Mouse (Mus musculus): Measurements from ENCODE around the gene Arpc5. TPM values are rescaled to one million over a fixed set of nuclear protein-coding genes. Genes with fewer than 3 reads are reported as not detected.
"Not testable (repeated sequence)": the region's sequence is repeated elsewhere in the genome, so short reads cannot be mapped to it uniquely, and the experiment has no call there.

The Arpc5 gene
- total RNA-seq, 2 experiments from 2014 or later = 11.9 to 12.5 TPM

DNA sequence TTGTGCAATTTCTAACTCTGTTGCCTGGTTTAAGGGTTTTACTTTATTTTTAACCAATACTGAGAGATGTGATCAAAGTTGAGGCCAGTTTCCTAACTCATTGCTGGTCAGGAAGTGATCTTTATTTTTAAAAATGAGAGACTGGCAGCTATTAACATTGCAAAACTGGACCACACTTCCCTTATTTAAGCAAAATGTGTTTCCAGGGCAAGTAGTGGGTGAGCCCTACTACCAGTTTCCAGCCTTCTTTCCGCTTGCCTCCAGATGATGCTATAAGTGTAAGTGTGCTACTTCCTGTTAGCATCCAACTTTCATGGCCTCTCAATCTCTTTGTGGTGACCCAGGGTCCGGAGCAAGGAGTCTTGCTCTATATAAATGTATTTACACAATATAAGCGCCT, 8.3 kb downstream of the Arpc5 start:
- intact Hi-C loops (cut with DNase I); DNase-seq: not testable (repeated sequence)

- intact Hi-C loops (cut with DNase I) = no loop called here
- peak; percentile 67 to 71 for DNase-seq
Measured at GRCm38 (mm10) chr1:152779071-152779737, 12.9 kb downstream of the Arpc5 start.

DNA sequence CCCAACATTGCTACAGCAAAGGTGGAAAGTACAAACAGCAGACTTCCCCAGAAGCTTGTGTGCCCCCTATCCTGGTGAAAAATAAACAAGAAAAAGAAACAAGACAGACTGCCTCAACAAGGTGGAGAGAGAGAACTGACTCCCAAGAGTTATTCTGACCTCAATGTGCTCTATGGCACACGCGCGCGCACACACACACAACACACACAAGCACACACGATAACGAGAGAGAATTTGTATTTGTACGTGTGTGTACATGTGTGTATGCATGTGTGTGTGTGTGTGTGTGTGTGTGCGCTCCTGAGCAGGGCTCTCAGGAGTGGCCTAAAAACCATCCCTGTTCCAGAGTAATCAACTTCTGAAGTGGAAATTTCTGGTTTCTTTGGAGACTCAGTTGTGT, 18.3 kb downstream of the Arpc5 start:
- intact Hi-C loops (cut with DNase I) = loop anchor here (10.0 kb wide), 1 partner anchor 310 kb away; no protein-coding TSS in a partner anchor
- DNase-seq = no peak

- intact Hi-C loops (cut with DNase I) = loop anchor here (10.0 kb wide), 1 partner anchor 309 kb away; no protein-coding TSS in a partner anchor
- DNase-seq = not testable (repeated sequence)
Measured at GRCm38 (mm10) chr1:152785446-152785845, 19.1 kb downstream of the Arpc5 start.

DNA sequence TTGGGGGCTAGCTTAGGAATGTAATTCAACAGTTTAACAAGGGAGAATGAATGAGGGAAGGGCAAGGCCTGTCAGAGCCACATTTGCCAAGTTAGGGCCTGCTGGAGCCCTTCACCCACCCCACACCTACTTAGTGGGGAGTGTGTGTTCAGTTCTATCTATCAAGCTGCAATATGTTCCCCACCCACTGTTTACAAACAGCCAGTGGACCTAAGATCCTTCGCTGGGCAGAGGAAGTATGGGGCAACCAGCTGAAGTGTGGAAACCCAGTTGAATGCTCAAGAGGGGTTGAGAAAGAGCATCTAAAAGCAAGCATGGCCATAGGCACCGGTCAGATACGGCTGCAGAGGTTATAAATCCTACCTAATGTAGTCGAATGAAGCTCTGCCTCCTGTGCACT, 20.6 kb downstream of the Arpc5 start:
- intact Hi-C loops (cut with DNase I) = loop anchor here (10.0 kb wide), 1 partner anchor 308 kb away; no protein-coding TSS in a partner anchor
- no peak for DNase-seq

DNA sequence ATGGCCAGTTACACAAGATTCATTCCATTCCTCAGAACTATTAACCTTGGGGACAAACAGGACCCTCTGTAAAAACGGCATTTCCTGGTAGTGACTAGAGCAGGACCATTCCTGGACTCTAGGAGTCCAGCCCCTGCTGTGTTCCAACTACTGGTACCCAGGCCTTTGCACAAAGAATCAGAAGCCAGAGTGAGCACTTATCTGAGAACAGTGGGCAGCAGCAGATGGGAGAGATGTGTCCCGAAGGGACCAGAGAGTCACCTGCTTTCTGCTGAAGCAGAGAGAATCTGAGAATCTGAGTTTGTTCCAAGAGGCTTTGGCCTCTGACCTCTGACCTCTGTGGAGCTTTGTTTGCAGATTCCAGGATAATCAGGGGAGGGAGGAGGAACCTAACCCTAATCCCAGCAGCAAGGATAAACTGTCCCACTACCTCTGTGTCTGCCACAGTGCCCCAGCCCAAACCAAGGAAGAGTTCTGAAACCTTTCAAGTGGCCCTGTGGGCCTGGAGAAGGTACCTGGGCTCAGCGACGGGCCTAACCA, 21.8 kb downstream of the Arpc5 start:
- no peak for DNase-seq
- intact Hi-C loops (cut with DNase I) = loop anchor here (10.0 kb wide), 1 partner anchor 307 kb away; no protein-coding TSS in a partner anchor

GRCm38 (mm10) chr1:152790254-152790653, 23.9 kb downstream of the Arpc5 start:
- intact Hi-C loops (cut with DNase I) = loop anchor here (2.0 kb wide), 1 partner anchor 115 kb away; no protein-coding TSS in a partner anchor
- DNase-seq = no peak

GRCm38 (mm10) chr1:152790821-152791220, 24.5 kb downstream of the Arpc5 start:
- no peak for DNase-seq
- intact Hi-C loops (cut with DNase I) = loop anchor here (2.0 kb wide), 1 partner anchor 114 kb away; no protein-coding TSS in a partner anchor

DNA sequence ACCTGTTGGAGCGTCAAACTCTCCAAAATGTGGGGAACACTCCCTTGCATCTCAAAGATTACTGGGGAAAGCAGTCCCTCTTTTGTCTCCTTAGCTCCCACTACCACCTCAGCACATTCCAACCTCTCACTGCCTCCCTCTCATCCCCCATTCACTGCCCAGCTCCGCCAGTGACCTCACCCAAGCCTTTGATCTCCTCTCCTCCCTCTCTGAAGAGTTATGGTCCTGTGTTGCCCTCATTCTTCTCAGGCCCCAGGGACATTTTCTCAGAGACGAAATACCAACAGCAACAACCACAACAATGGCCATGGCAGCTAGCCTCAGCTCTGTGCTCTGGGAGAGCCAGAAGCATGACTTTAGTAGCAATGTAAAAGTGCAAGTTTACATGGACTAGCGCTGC, 24.9 kb downstream of the Arpc5 start:
- intact Hi-C loops (cut with DNase I) = loop anchor here (2.0 kb wide), 1 partner anchor 114 kb away; no protein-coding TSS in a partner anchor
- DNase-seq = no peak

- intact Hi-C loops (cut with DNase I) = no loop called here
- no peak for DNase-seq
Measured at GRCm38 (mm10) chr1:152792736-152793494, 26.6 kb downstream of the Arpc5 start.

DNA sequence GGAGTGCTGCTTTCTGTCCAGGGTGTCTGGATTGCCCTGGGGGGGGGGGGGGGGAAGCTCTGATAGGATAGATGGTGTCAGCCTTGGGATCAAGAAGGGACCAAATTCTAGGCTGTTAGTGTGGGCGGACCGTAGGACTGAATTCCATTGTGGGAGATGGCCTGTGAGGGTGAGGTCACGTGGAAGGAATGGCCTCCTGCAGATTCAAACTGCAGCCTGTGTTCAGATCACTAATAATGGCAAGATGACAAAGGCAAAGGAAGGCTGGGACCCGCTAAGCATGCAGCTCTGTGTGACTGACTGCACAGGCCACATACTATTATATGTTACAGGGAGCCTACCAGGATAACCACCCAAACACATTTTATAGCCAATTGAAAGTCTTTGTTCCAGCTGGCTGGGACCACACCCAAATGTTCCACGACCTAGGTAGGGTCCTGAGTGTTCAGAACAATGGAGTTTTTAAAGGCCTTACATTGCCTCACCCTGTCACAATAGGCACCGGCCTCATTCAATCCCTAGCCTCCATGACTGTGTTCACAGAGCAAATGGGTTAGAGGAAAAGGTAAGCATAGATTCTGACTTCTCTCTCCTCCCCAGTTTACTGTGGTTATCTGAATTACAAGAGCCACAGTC, 27.3 kb downstream of the Arpc5 start:
- no peak for DNase-seq
- intact Hi-C loops (cut with DNase I) = no loop called here

DNA sequence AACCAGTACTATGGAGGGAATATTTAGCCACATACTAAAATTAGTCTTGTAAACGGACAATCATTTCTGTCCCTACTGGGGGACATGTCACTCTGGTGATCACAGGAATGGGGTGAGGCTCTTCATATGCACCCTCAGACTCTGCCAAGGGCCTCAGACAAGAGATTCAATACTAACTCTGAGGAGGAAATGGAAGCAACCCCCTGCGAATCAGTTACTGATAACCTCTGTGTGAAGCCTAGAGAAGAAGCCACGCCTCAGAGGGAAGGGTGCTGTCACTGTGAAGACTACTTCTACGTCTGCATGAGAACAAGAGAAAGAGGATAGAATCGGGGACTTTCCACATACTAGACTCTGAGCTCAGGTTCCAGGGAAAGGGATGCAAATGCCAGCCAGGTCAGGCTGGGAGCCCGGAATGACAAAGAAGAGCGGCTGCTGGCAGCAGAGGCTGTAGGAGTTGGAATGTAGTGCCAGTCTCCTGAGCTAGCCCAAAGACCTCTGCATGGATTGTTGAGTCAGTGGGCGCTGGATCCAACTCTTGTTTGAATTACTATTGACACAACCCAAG, 29.4 kb downstream of the Arpc5 start:
- DNase-seq = no peak
- intact Hi-C loops (cut with DNase I) = no loop called here

GRCm38 (mm10) chr1:152796683-152797263, 30.4 kb downstream of the Arpc5 start:
- intact Hi-C loops (cut with DNase I) = no loop called here
- no peak for DNase-seq

DNA sequence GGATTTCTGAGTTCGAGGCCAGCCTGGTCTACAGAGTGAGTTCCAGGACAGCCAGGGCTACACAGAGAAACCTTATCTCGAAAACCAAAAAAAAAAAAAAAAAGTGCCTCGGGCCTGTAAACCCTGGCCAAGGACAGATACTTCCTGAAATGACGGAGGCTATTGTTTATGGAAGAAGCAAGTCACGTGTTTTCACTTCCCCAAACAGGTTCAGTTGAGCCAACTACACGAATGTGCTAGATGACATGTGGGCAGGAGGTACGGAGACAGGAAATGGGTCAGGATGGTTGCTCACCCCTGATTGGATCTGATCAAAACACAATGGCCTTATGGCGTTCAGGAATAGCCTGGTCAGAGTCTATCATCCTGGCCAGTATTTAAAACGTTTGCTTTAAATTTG, 31.8 kb downstream of the Arpc5 start:
- intact Hi-C loops (cut with DNase I) = no loop called here

GRCm38 (mm10) chr1:152799897-152800296, 33.6 kb downstream of the Arpc5 start, which contains the start of gene Ncf2:
TSS of gene Ncf2 (plus strand) at chr1:152800194.
- intact Hi-C loops (cut with DNase I) = no loop called here

More for the DNA sequence above, 31.8 kb downstream of the Arpc5 start:
- DNase-seq = no peak

GRCm38 (mm10) chr1:152800633-152801176, 34.4 kb downstream of the Arpc5 start:
- intact Hi-C loops (cut with DNase I) = no loop called here
- DNase-seq = no peak

More at GRCm38 (mm10) chr1:152799897-152800296, 33.6 kb downstream of the Arpc5 start, which contains the start of gene Ncf2:
- no peak for DNase-seq

- intact Hi-C loops (cut with DNase I) = no loop called here
Measured at GRCm38 (mm10) chr1:152804907-152805306, 38.6 kb downstream of the Arpc5 start.

GRCm38 (mm10) chr1:152807619-152808391, 41.5 kb downstream of the Arpc5 start:
- DNase-seq = no peak
- intact Hi-C loops (cut with DNase I) = no loop called here

More at GRCm38 (mm10) chr1:152804907-152805306, 38.6 kb downstream of the Arpc5 start:
- DNase-seq = no peak

DNA sequence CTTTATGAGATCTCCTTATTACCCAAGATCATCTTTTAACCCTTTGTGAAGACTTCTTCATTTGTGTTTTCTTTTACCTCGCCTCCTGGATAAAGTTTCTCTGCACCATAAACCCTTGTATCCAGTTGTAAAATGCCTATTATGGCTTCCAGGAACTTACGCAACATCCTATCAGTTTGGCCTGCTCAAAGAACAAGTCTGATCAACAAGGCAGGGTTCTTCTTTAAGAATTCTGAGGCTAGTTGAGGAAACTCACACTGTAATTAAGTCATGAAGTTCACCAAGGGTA, 42.0 kb downstream of the Arpc5 start:
- DNase-seq = no peak
- intact Hi-C loops (cut with DNase I) = no loop called here

Measured in gastrocnemius, postnatal 36 days (tissue).